Mouse (Mus musculus) CD8-positive naive resting alpha-beta T cell, adult 2 months (primary cell): ENCODE measurements around the gene Sec24d.

Experiments used
- DNase-seq, 2 experiments: peaks; one replicate each; pipeline ENCODE4 v3.0.0; 2022; ENCODE audit warnings: low read depth in 2 of 2, low spot score in 2 of 2

Sec24d gene

GRCm38 (mm10) chr3:123395611-123396010, 128.4 kb downstream of the Sec24d start:
- DNase-seq = no peak

- DNase-seq = no peak
Measured at GRCm38 (mm10) chr3:123397562-123398481, 130.6 kb downstream of the Sec24d start.

DNA sequence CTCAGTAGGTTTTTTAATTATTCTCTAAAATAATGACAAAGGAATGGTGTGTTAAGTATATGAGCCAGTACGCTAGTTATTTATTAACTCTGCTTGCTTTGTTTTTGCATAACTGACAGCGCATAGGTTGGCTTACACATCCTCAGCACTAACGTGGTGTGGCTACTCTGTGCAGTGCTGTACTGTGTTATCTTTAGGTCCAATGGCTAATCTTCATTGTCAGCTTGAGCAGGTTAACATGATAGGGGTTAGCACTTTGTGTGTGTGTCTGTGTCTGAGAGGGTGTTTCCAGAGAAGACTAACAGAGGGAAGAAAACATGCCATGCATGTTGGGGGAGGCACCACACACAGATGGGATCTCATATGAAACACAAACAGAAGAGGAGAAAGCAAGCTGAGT, 137.7 kb downstream of the Sec24d start:
- DNase-seq = no peak

GRCm38 (mm10) chr3:123411821-123412578, 144.7 kb downstream of the Sec24d start:
- DNase-seq = no peak

- DNase-seq = no peak
Measured at GRCm38 (mm10) chr3:123413173-123413572, 145.9 kb downstream of the Sec24d start.
